Mouse (Mus musculus) liver, adult 2 months (tissue): ENCODE data around the gene Dnm3. TPM values are rescaled to one million over a fixed set of nuclear protein-coding genes. Genes with fewer than 3 reads are reported as not detected.
A peak's percentile ranks its signal among the peaks of the same experiment; 100 is the strongest.
"Not testable (repeated sequence)": the region's sequence is repeated elsewhere in the genome, so short reads cannot be mapped to it uniquely, and the experiment has no call there.

Experiments used
- DNase-seq: peaks from one replicate; pipeline ENCODE4 v3.0.0-alpha.2; 2011; ENCODE audit warnings: low read depth, low spot score; ENCODE audit errors: extremely low read depth
- H3K27ac ChIP-seq: fragments of 200-500 bp; replicated peaks from 2 replicates; pipeline ENCODE4 v1.5.1; 2012; ENCODE audit warnings: low read depth, mild to moderate bottlenecking, control low read depth, inconsistent platforms, low read length; ENCODE audit not compliant: insufficient read depth
- H3K27me3 ChIP-seq: fragments of 200-500 bp; 2 replicates; pipeline ENCODE4 v1.6.1; 2012; ENCODE audit warnings: mild to moderate bottlenecking, moderate library complexity, low read length, inconsistent platforms; ENCODE audit not compliant: control insufficient read depth, insufficient read depth
- H3K36me3 ChIP-seq: fragments of 200-500 bp; 2 replicates; pipeline ENCODE4 v1.6.1; 2012; ENCODE audit warnings: low read length, inconsistent platforms; ENCODE audit not compliant: control insufficient read depth, insufficient read depth
- H3K4me1 ChIP-seq: fragments of 200-500 bp; 2 replicates; pipeline ENCODE4 v1.6.1; 2011; ENCODE audit warnings: low read length; ENCODE audit not compliant: control insufficient read depth, insufficient read depth
- H3K4me3 ChIP-seq: fragments of 200-500 bp; 2 replicates; pipeline ENCODE4 v1.5.1; 2011; ENCODE audit warnings: low read depth, mild to moderate bottlenecking, control low read depth, low read length, moderate library complexity; ENCODE audit not compliant: insufficient read depth
- H3K79me2 ChIP-seq: fragments of 200-500 bp; 2 replicates; pipeline ENCODE4 v1.6.1; 2012; ENCODE audit warnings: inconsistent platforms, mild to moderate bottlenecking, low read length, moderate library complexity; ENCODE audit not compliant: control insufficient read depth, insufficient read depth
- H3K9ac ChIP-seq: fragments of 200-500 bp; 2 replicates; pipeline ENCODE4 v1.6.1; 2012; ENCODE audit warnings: low read depth, mild to moderate bottlenecking, control low read depth, inconsistent platforms, low read length
- CTCF ChIP-seq: fragments of 200-500 bp; IDR thresholded peaks from 2 replicates; pipeline ENCODE4 v1.5.1; 2011; ENCODE audit warnings: low read depth, low read length, control low read depth
- POLR2A ChIP-seq: fragments of 200-500 bp; IDR thresholded peaks from 2 replicates; pipeline ENCODE4 v1.6.1; 2011; ENCODE audit warnings: low read length, control low read depth; ENCODE audit not compliant: insufficient read depth; ENCODE audit errors: extremely low read depth
- WGBS: fragments of 180-500 bp; shearing (Covaris S2); methylation state at CpG from one replicate; pipeline ENCODE4 v1.1.7; 2018; 5-methylcytosine and 5-hydroxymethylcytosine counted together
- polyA plus RNA-seq: library from polyadenylated mRNA; depleted of rRNA; stranded (reverse); fragments of >200 nt; gene quantifications from 2 replicates; pipeline ENCODE4 v1.2.3, GENCODE M21; 2012
- total RNA-seq: library from RNA; depleted of rRNA; stranded (reverse); fragments of >200 nt; gene quantifications from 2 replicates; pipeline ENCODE4 v1.2.3, GENCODE M21; 2014

Dnm3 gene
- total and polyA plus RNA-seq, 2 experiments: 0.46 to 0.60 TPM

DNA sequence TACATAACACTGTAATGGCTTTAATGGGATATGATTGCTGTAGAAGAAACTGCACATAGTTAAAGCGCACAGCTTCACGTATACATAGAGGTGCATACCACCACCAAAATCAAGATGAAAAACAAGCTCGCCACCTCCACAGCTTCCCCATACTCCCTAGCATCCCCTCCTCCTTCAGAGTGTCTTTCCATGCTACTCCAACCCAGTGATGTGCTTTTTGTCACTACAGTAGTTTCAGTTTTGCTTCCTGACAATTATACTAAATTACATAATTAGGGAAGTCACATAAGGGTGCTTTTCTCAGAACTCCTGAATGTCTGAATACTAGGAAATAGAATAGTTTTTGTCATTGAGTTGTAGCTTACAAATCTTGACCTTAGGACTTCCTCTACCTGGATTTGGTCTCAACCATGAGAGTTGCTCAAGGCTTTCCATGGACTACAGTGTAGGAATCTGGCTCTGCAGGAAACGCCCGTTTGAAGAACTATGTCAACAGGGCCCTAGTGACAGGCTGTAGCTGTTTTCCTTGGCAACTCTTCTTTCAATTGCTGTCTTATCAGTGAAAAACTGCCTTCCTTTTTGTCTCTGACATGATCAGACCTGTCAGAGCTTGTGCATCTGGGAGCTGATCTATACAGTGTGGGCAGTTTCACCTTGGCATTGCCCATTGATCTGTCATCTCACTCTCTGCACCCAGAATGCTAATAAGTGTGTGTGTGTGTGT lies 89.2 kb downstream of the Dnm3 start:
- no peak for TF ChIP-seq POLR2A
- TF ChIP-seq CTCF: no peak
- Histone ChIP-seq H3K79me2 (no peaks in the 10 kb centered on the region), H3K4me1 (peaks cover 2% of the 10 kb centered on the region; the same call in 1 of the 2 replicates), H3K9ac (no peak overlapping the region), H3K27me3 (no peaks in the 10 kb centered on the region), H3K4me3 (no peak overlapping the region), H3K36me3 (no peaks in the 10 kb centered on the region), H3K27ac (no peak overlapping the region)
- WGBS: 62% methylated on average over 5 of the region's 5 CpGs
- DNase-seq: peak; percentile 3

GRCm38 (mm10) chr1:162373068-162373467 lies 104.8 kb downstream of the Dnm3 start:
- not testable (repeated sequence) for H3K4me3 ChIP-seq
- 88% methylated on average over 1 of the region's 1 CpGs for WGBS

GRCm38 (mm10) chr1:162369726-162370125 lies 108.1 kb downstream of the Dnm3 start:
- Histone ChIP-seq H3K27me3 (no peaks in the 10 kb centered on the region), H3K9ac (no peak overlapping the region), H3K4me3 (no peak overlapping the region), H3K27ac (no peak overlapping the region), H3K36me3 (no peaks in the 10 kb centered on the region), H3K79me2 (no peaks in the 10 kb centered on the region), H3K4me1 (peaks cover 2% of the 10 kb centered on the region; the same call in 1 of the 2 replicates)
- no peak for DNase-seq
- WGBS: 75% methylated on average over 4 of the region's 4 CpGs
- TF ChIP-seq POLR2A (no peak), CTCF (no peak)

More at GRCm38 (mm10) chr1:162373068-162373467, 104.8 kb downstream of the Dnm3 start:
- not testable (repeated sequence) for H3K9ac ChIP-seq, DNase-seq, H3K79me2 ChIP-seq, H3K27ac ChIP-seq, H3K27me3 ChIP-seq, H3K4me1 ChIP-seq, H3K36me3 ChIP-seq

DNA sequence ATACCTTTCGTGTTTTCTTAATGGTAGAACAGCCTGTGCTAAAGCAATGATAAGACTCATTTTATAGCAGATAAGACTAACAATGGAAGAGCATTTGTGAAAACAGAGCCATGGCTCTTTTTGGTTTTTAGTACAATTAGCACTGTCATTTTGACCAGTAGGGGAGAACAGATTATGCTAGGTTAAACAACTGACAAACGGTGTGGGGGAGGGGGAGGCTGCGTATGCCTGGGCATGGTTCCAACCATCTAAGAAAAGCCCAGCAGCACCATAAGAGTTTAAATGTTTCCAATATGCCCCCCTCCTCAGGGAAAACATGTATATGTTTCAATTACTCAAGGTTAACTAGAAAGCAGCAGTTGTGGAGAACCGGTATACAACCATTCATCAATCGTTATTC lies 115.9 kb downstream of the Dnm3 start:
- Histone ChIP-seq H3K4me3 (no peak overlapping the region), H3K36me3 (no peaks in the 10 kb centered on the region), H3K27me3 (no peaks in the 10 kb centered on the region), H3K9ac (no peak overlapping the region), H3K4me1 (peaks cover 2% of the 10 kb centered on the region; the same call in 1 of the 2 replicates), H3K27ac (no peak overlapping the region), H3K79me2 (no peaks in the 10 kb centered on the region)
- no peak for DNase-seq
- TF ChIP-seq CTCF (no peak), POLR2A (no peak)
- WGBS: 55% methylated on average over 5 of the region's 5 CpGs

- no peak overlapping the region for H3K4me3 ChIP-seq
- H3K79me2 ChIP-seq: no peaks in the 10 kb centered on the region
- DNase-seq: no peak
- no peak for TF ChIP-seq POLR2A
- peak; percentile 24; the same call in 1 of the 2 replicates for TF ChIP-seq CTCF
- no peak overlapping the region for H3K27ac ChIP-seq
- no peaks in the 10 kb centered on the region for H3K4me1 ChIP-seq
- 63% methylated on average over 8 of the region's 8 CpGs for WGBS
- H3K9ac ChIP-seq: no peak overlapping the region
- no peaks in the 10 kb centered on the region for H3K36me3 ChIP-seq
- H3K27me3 ChIP-seq: no peaks in the 10 kb centered on the region
Measured at GRCm38 (mm10) chr1:162359270-162359669, 118.6 kb downstream of the Dnm3 start.

GRCm38 (mm10) chr1:162358036-162358435 lies 119.8 kb downstream of the Dnm3 start:
- Histone ChIP-seq H3K27me3 (no peaks in the 10 kb centered on the region), H3K9ac (no peak overlapping the region), H3K79me2 (no peaks in the 10 kb centered on the region), H3K4me3 (no peak overlapping the region), H3K4me1 (no peaks in the 10 kb centered on the region), H3K36me3 (no peaks in the 10 kb centered on the region), H3K27ac (no peak overlapping the region)
- peak; percentile 65 for TF ChIP-seq CTCF
- TF ChIP-seq POLR2A: no peak
- 38% methylated on average over 8 of the region's 8 CpGs for WGBS
- peak; percentile 57 for DNase-seq
